8 mouse cellular contexts compared by ENCODE assay signal in the genomic region with DNA sequence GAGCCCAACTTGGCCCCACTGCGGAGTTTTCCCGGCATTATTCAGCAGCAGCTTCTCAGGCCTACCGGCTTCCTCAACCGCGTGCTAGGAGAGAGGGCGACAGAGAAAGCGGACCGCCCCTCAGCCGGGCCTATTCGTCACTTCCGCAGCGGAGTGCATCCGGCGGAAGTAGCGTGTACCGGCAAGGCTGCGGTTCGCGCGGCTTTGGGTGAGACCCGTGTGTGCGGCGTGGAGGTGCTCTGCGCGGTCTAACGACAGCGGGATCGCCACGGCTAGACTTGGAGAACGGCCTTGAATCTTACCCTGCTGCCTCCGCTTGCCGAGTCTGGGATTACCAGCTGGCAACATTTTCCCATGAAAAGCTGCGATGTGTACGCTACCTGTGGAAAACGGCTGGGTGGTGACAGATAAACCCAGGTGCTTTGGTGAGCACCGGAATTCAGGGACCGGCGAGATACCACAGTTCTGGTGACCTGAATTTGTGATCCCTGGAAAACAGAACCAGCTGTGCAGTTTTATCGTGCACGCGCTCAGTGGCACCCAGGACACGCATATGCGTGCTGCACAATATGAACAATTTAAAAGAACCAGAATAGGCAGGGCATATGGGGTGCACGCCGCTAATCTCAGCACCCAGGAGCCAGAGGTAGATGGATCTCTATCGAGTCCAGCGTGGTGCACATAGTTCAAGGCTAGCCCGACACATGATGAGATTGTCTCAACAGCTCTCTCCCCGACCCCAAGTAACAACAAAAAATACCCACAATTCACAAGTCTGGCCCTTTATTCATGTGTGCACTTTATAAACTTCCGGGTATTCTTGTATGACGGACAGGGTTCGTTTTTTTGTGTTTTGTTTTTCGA. TPM values are rescaled to one million over a fixed set of nuclear protein-coding genes. Genes with fewer than 3 reads are reported as not detected.
DNase-seq lines count a peak whose midpoint lies in the region; ATAC-seq and TF ChIP-seq lines count a peak whose summit lies in the region.

Gene Ddx21 (minus strand): TSS at position 105 of the 864 bp plus-strand sequence.

- no peak; a peak in 1 of 4 replicates for TF ChIP-seq EP300 in MEL (IDR thresholded peaks at IDR 0.05; ENCODE audit: low read depth in 1 of 2, low read length in 2 of 2)

- ATAC-seq in hematopoietic stem cell, adult 5-6 weeks (replicated peaks in 1 of 2; ENCODE audit: insufficient read depth in 1 of 2, low FRiP score in 2 of 2, low TSS enrichment in 1 of 2, low read depth in 1 of 2, poor library complexity in 2 of 2, severe bottlenecking in 2 of 2): peak; percentile 98
- ATAC-seq in lung, embryonic 16.5 days (ENCODE audit: low read depth): peak; percentile 98

- peaks cover 17 to 32% of the 10 kb centered on the region in 2 experiments for H3K36me3 ChIP-seq in MEL (ENCODE audit: control insufficient read depth in 1 of 2, insufficient read depth in 2 of 2, low read length in 2 of 2)
- peaks cover 9% of the 10 kb centered on the region; the same call in 1 of the 2 replicates for H3K36me3 ChIP-seq in lung, embryonic 16.5 days (ENCODE audit: control insufficient read depth, insufficient read depth, low read length)

- no peak for TF ChIP-seq CTCF in MEL (IDR thresholded peaks at IDR 0.05 in 2 of 3, conservative IDR thresholded peaks at IDR 0.05 in 1 of 3; ENCODE audit: control insufficient read depth in 1 of 3, insufficient read depth in 1 of 3, low read depth in 2 of 3, low read length in 3 of 3, poor library complexity in 1 of 3, severe bottlenecking in 1 of 3)
- TF ChIP-seq CTCF in cerebellum, adult 2 months (IDR thresholded peaks at IDR 0.05; ENCODE audit: borderline replicate concordance, insufficient read depth, low read depth, low read length): no peak

- peak; percentile 85 to 98 for TF ChIP-seq POLR2A in MEL (IDR thresholded peaks at IDR 0.05; ENCODE audit: control insufficient read depth in 1 of 2, insufficient read depth in 1 of 2, low read depth in 1 of 2, low read length in 2 of 2, poor library complexity in 1 of 2)
- TF ChIP-seq POLR2A in cerebellum, adult 2 months (IDR thresholded peaks at IDR 0.05; ENCODE audit: borderline replicate concordance, insufficient read depth, low read length): peak; percentile 99

- H3K27me3 ChIP-seq in MEL (ENCODE audit: control insufficient read depth in 1 of 2, insufficient read depth in 2 of 2, low read length in 2 of 2): no peaks in the 10 kb centered on the region
- no peaks in the 10 kb centered on the region for H3K27me3 ChIP-seq in cerebellum, adult 2 months (ENCODE audit: control insufficient read depth, insufficient read depth, low read length)
- no peaks in the 10 kb centered on the region for H3K27me3 ChIP-seq in lung, embryonic 16.5 days (ENCODE audit: control insufficient read depth, insufficient read depth, low read depth, low read length)

- peaks cover 48% of the 10 kb centered on the region for H3K79me2 ChIP-seq in MEL (ENCODE audit: control insufficient read depth, insufficient read depth, low read length, poor library complexity)

- peak within 1 kb of the TSS; percentile 97 for H3K4me2 ChIP-seq in lung, embryonic 16.5 days (ENCODE audit: low read depth, low read length)

- H3K9me3 ChIP-seq in MEL (replicated peaks; ENCODE audit: insufficient read depth, low read length): no peaks in the 10 kb centered on the region
- no peaks in the 10 kb centered on the region for H3K9me3 ChIP-seq in lung, embryonic 16.5 days (ENCODE audit: control insufficient read depth, low read length)

- peaks cover 0 to 17% of the 10 kb centered on the region in 2 experiments; a peak in 3 of 4 replicates for H3K4me1 ChIP-seq in MEL (ENCODE audit: control insufficient read depth in 1 of 2, insufficient read depth in 2 of 2, low read length in 2 of 2)
- H3K4me1 ChIP-seq in cerebellum, adult 2 months (ENCODE audit: control insufficient read depth, insufficient read depth, low read length): no peaks in the 10 kb centered on the region
- peaks cover 10% of the 10 kb centered on the region for H3K4me1 ChIP-seq in lung, embryonic 16.5 days (replicated peaks; ENCODE audit: control insufficient read depth, insufficient read depth, low read length)

- peak within 1 kb of the TSS; percentile 98 for H3K9ac ChIP-seq in MEL (ENCODE audit: control insufficient read depth, low read depth, low read length, poor library complexity, severe bottlenecking)
- H3K9ac ChIP-seq in lung, embryonic 16.5 days (ENCODE audit: low read length): peak within 1 kb of the TSS; percentile 83

- peak within 1 kb of the TSS; percentile 86 for H3K27ac ChIP-seq in MEL (ENCODE audit: control insufficient read depth, low read depth, low read length)
- peak within 1 kb of the TSS; percentile 37; the same call in 1 of the 2 replicates for H3K27ac ChIP-seq in cerebellum, adult 2 months (ENCODE audit: insufficient read depth, low read length)
- peak within 1 kb of the TSS; percentile 59 for H3K27ac ChIP-seq in lung, embryonic 16.5 days (ENCODE audit: low read length)

- TF ChIP-seq RAD21 in MEL (IDR thresholded peaks at IDR 0.05; ENCODE audit: low read depth, low read length): no peak

- WGBS in cerebellum, adult 2 months: 5% methylated on average over 53 of the region's 53 CpGs
- WGBS in lung, embryonic 16.5 days: 5% methylated on average over 53 of the region's 53 CpGs

- peak within 1 kb of the TSS; percentile 70 to 72 for H3K4me3 ChIP-seq in MEL (ENCODE audit: control insufficient read depth in 1 of 2, insufficient read depth in 1 of 2, low read depth in 2 of 2, low read length in 2 of 2)
- H3K4me3 ChIP-seq in cerebellum, adult 2 months (replicated peaks; ENCODE audit: insufficient read depth, low read depth, low read length): peak within 1 kb of the TSS; percentile 83
- H3K4me3 ChIP-seq in lung, embryonic 16.5 days (ENCODE audit: low read length): peak within 1 kb of the TSS; percentile 99

- DNase-seq in MEL (ENCODE audit: low read depth, low spot score): peak; percentile 97
- DNase-seq in cerebellum, adult 2 months: peak; percentile 89 to 90
- peak; percentile 89 for DNase-seq in forelimb bud, embryonic 11.5 days (ENCODE audit: low read depth, low spot score)
- DNase-seq in layer of hippocampus, adult 9-10 months (ENCODE audit: low spot score): peak; percentile 58
- peak; percentile 72 for DNase-seq in ovary, postnatal 10 days (ENCODE audit: low spot score)
- DNase-seq in thymus, postnatal 10 days (ENCODE audit: low spot score in 2 of 2): peak; percentile 85 to 91

TF ChIP-seq in MEL, 35 proteins besides CTCF, POLR2A, EP300 and RAD21 (continues in another document):
- no peak for TF ChIP-seq ZKSCAN1 (IDR thresholded peaks at IDR 0.05; ENCODE audit: low read depth, low read length)
- no peak for TF ChIP-seq USF1 (IDR thresholded peaks at IDR 0.05; ENCODE audit: low read depth, low read length)
- TF ChIP-seq E2F4 (IDR thresholded peaks at IDR 0.05; ENCODE audit: borderline replicate concordance, low read depth, low read length): peak; percentile 43; the same call in 1 of the 2 replicates
- TF ChIP-seq HCFC1 (IDR thresholded peaks at IDR 0.05; ENCODE audit: low read depth, low read length): peak; percentile 89
- TF ChIP-seq TCF12 (IDR thresholded peaks at IDR 0.05; ENCODE audit: low read depth, low read length): peak; percentile 70
- peak; percentile 63 for TF ChIP-seq KAT2A (conservative IDR thresholded peaks at IDR 0.05; ENCODE audit: low read depth, low read length)
- TF ChIP-seq MEF2A (IDR thresholded peaks at IDR 0.05; ENCODE audit: extremely low read depth, insufficient replicate concordance, low read depth, low read length, poor library complexity, severe bottlenecking): no peak
- TF ChIP-seq POLR2AphosphoS5 (IDR thresholded peaks at IDR 0.05; ENCODE audit: borderline replicate concordance, low read depth, low read length): no peak
- TF ChIP-seq MAFK (IDR thresholded peaks at IDR 0.05; ENCODE audit: borderline replicate concordance, low read depth, low read length): no peak
- no peak for TF ChIP-seq SMC3 (IDR thresholded peaks at IDR 0.05; ENCODE audit: low read depth, low read length)
- peak; percentile 99 for TF ChIP-seq MXI1 (IDR thresholded peaks at IDR 0.05; ENCODE audit: low read depth, low read length)
- TF ChIP-seq SIN3A (IDR thresholded peaks at IDR 0.05; ENCODE audit: low read length): peak; percentile 94
- no peak for TF ChIP-seq USF2 (IDR thresholded peaks at IDR 0.05; ENCODE audit: borderline replicate concordance in 1 of 2, insufficient read depth in 1 of 2, low read depth in 1 of 2, low read length in 2 of 2)
- TF ChIP-seq ZMIZ1 (IDR thresholded peaks at IDR 0.05; ENCODE audit: low read depth, low read length): peak; percentile 88
- peak; percentile 88 for TF ChIP-seq TBP (IDR thresholded peaks at IDR 0.05; ENCODE audit: low read depth, low read length)
- TF ChIP-seq ELF1 (IDR thresholded peaks at IDR 0.05; ENCODE audit: low read depth, low read length): peak; percentile 71
- TF ChIP-seq ETS1 (IDR thresholded peaks at IDR 0.05; ENCODE audit: low read depth, low read length): peak; percentile 59
- TF ChIP-seq GATA1 (IDR thresholded peaks at IDR 0.05; ENCODE audit: low read depth, low read length): no peak
- TF ChIP-seq MAX (IDR thresholded peaks at IDR 0.05; ENCODE audit: low read length): peak; percentile 95
- TF ChIP-seq TAL1 (IDR thresholded peaks at IDR 0.05; ENCODE audit: low read length): peak; percentile 24; the same call in 1 of the 2 replicates
- no peak; the same call in 1 of the 2 replicates for TF ChIP-seq RCOR1 (IDR thresholded peaks at IDR 0.05; ENCODE audit: low read depth, low read length)
- no peak for TF ChIP-seq MYB (IDR thresholded peaks at IDR 0.05; ENCODE audit: low read depth, low read length)
- no peak for TF ChIP-seq CHD2 (IDR thresholded peaks at IDR 0.05; ENCODE audit: low read length)
- TF ChIP-seq BHLHE40 (IDR thresholded peaks at IDR 0.05; ENCODE audit: borderline replicate concordance, low read depth, low read length): no peak
- peak; percentile 98 for TF ChIP-seq MYC (IDR thresholded peaks at IDR 0.05; ENCODE audit: low read depth, low read length)
- TF ChIP-seq GABPA (IDR thresholded peaks at IDR 0.05; ENCODE audit: low read depth, low read length): no peak
- 0 out of 2 replicates have a peak, but pooled peaks have one; percentile 7 for TF ChIP-seq NRF1 (IDR thresholded peaks at IDR 0.05; ENCODE audit: insufficient read depth, low read depth, low read length, poor library complexity, severe bottlenecking)
- TF ChIP-seq ZNF384 (IDR thresholded peaks at IDR 0.05; ENCODE audit: low read depth, low read length): 0 out of 2 replicates have a peak, but pooled peaks have one; percentile 3

RNA-seq across cellular contexts. Expression of gene Ddx21, which starts in this region (rescaled TPM):
- 299 and 313 TPM in 2 replicates for total RNA-seq in MEL (2012; rRNA removed)
- 1,000 to 10,000 TPM in 1 of 2 experiments, 100 to 1,000 TPM in 1; 386 to 2,442 TPM for polyA plus RNA-seq in MEL (2012; ENCODE audit: insufficient read depth in 1 of 2, insufficient read length in 2 of 2, low read depth in 1 of 2, low replicate concordance in 2 of 2, missing spikeins in 1 of 2)
- polyA plus RNA-seq in cerebellum, adult 2 months (2012; rRNA removed): 18.2 and 19.9 TPM in 2 replicates
- total RNA-seq in hematopoietic stem cell, adult 5-6 weeks (2017): 168 and 198 TPM in 2 replicates
- polyA plus RNA-seq in lung, embryonic 16.5 days (2015; fragmentation: Nextera tagmentation; extraction: Ambion mirVana): 14.2 and 17.4 TPM in 2 replicates

Comparison
In these comparisons a context has a peak if more than half of its experiments do, and no peak if none do; other contexts are left out.
1. Peak in every context shown above with its lines: DNase-seq, ATAC-seq, H3K4me3 ChIP-seq and H3K27ac ChIP-seq.
2. RNA of gene Ddx21 (polyA plus RNA-seq): 386 to 2,442 TPM in MEL; 18.2 to 19.9 TPM in cerebellum, adult 2 months and 14.2 to 17.4 TPM in lung, embryonic 16.5 days; every median in the first group is over 10 times any median in the second.